Mouse (Mus musculus) kidney, embryonic 16.5 days (tissue): ENCODE measurements around the gene Ambn. TPM values are rescaled to one million over a fixed set of nuclear protein-coding genes. Genes with fewer than 3 reads are reported as not detected.

Source experiments
- ATAC-seq: fragments of 200-750 bp; cut with Nextera tagmentation; 2 replicates; pipeline ENCODE4 v1.8.0; 2017; ENCODE audit warnings: moderate TSS enrichment; ENCODE audit not compliant: low FRiP score, low TSS enrichment
- H3K27ac ChIP-seq: fragments of 300-500 bp; sonication (generic); 2 replicates; pipeline ENCODE4 v1.5.1; 2014; ENCODE audit warnings: low read length
- H3K27me3 ChIP-seq: fragments of 300-500 bp; sonication (generic); 2 replicates; pipeline ENCODE4 v1.6.1; 2014; ENCODE audit warnings: low read length, control low read depth, mixed read lengths; ENCODE audit not compliant: insufficient read depth
- H3K36me3 ChIP-seq: fragments of 300-500 bp; sonication (generic); 2 replicates; pipeline ENCODE4 v1.6.1; 2014; ENCODE audit warnings: low read length, control low read depth, mixed read lengths; ENCODE audit not compliant: insufficient read depth
- H3K4me1 ChIP-seq: fragments of 300-500 bp; sonication (generic); 2 replicates; pipeline ENCODE4 v1.6.1; 2014; ENCODE audit warnings: low read length, control low read depth, mixed read lengths; ENCODE audit not compliant: insufficient read depth
- H3K4me2 ChIP-seq: fragments of 300-500 bp; sonication (generic); replicated peaks from 2 replicates; pipeline ENCODE4 v1.6.1; 2014; ENCODE audit warnings: low read depth, low read length
- H3K4me3 ChIP-seq: fragments of 300-500 bp; sonication (generic); 2 replicates; pipeline ENCODE4 v1.5.1; 2014; ENCODE audit warnings: mild to moderate bottlenecking, low read length
- H3K9ac ChIP-seq: fragments of 300-500 bp; sonication (generic); replicated peaks from 2 replicates; pipeline ENCODE4 v1.6.1; 2014; ENCODE audit warnings: low read length
- H3K9me3 ChIP-seq: fragments of 300-500 bp; sonication (generic); 2 replicates; pipeline ENCODE4 v1.6.1; 2016; ENCODE audit warnings: low read length, control low read depth
- WGBS: fragments of 180-500 bp; shearing (Covaris S2); extraction: QIAGEN DNeasy Blood & Tissue Kit; methylation state at CpG from one replicate; pipeline ENCODE4 v1.1.7; 2014; 5-methylcytosine and 5-hydroxymethylcytosine counted together
- polyA plus RNA-seq: library from polyadenylated mRNA; unstranded; fragments of >200 nt; fragmentation: Nextera tagmentation; extraction: Ambion mirVana; gene quantifications from 2 replicates; pipeline ENCODE4 v1.2.1, GENCODE M21; 2015

The Ambn gene
- polyA plus RNA-seq, 1 experiment from 2014 or later, result not detected

- no peaks in the 10 kb centered on the region for H3K36me3 ChIP-seq
- H3K4me1 ChIP-seq, result no peaks in the 10 kb centered on the region
- H3K9ac ChIP-seq, result no peak overlapping the region
- WGBS, result 48% methylated on average over 1 of the region's 1 CpGs
- no peaks in the 10 kb centered on the region for H3K27me3 ChIP-seq
- ATAC-seq, result no peak
- no peaks in the 10 kb centered on the region for H3K9me3 ChIP-seq
- no peak overlapping the region for H3K4me2 ChIP-seq
- no peak overlapping the region for H3K27ac ChIP-seq
- no peak overlapping the region for H3K4me3 ChIP-seq
These were observed 52.8 kb downstream of the Ambn start for GRCm38 (mm10) chr5:88508555-88508954.

GRCm38 (mm10) chr5:88508990-88509389, 53.2 kb downstream of the Ambn start:
- H3K27me3 ChIP-seq, result no peaks in the 10 kb centered on the region
- no peak overlapping the region for H3K4me2 ChIP-seq
- H3K9me3 ChIP-seq, result no peaks in the 10 kb centered on the region
- H3K36me3 ChIP-seq, result no peaks in the 10 kb centered on the region
- no peak for ATAC-seq
- no peak overlapping the region for H3K4me3 ChIP-seq
- WGBS, result 88% methylated on average over 1 of the region's 1 CpGs
- no peaks in the 10 kb centered on the region for H3K4me1 ChIP-seq
- H3K9ac ChIP-seq, result no peak overlapping the region
- no peak overlapping the region for H3K27ac ChIP-seq

Other genes starting within 250 kb of the Ambn start
- not detected in 2 replicates for gene Gm7714, start 187.1 kb upstream of the Ambn start, polyA plus RNA-seq
- gene Prol1, start 138.7 kb upstream of the Ambn start, polyA plus RNA-seq, result not detected in 2 replicates
- not detected in 2 replicates for gene Amtn, start 79.9 kb upstream of the Ambn start, polyA plus RNA-seq
- not detected in 2 replicates for gene Enam, start 32.0 kb downstream of the Ambn start, polyA plus RNA-seq
- 0.11 and 0.17 TPM in 2 replicates for gene Jchain, start 71.9 kb downstream of the Ambn start, polyA plus RNA-seq
- gene Utp3, start 98.5 kb downstream of the Ambn start, polyA plus RNA-seq, result 73.1 and 78.0 TPM in 2 replicates
- 15.3 and 16.8 TPM in 2 replicates for gene Rufy3, start 109.0 kb downstream of the Ambn start, polyA plus RNA-seq
- gene Grsf1, start 220.2 kb downstream of the Ambn start, polyA plus RNA-seq, result 36.1 and 59.0 TPM in 2 replicates